Mouse (Mus musculus) layer of hippocampus, postnatal 36 days (tissue): ENCODE measurements around the gene AI661453. TPM values are rescaled to one million over a fixed set of nuclear protein-coding genes. Genes with fewer than 3 reads are reported as not detected.
A peak's percentile ranks its signal among the peaks of the same experiment; 100 is the strongest.
"Not testable (repeated sequence)": the region's sequence is repeated elsewhere in the genome, so short reads cannot be mapped to it uniquely, and the experiment has no call there.

Experiments used
- DNase-seq, 2 experiments: peaks; one replicate each; pipeline ENCODE4 v3.0.0; 2022
- total RNA-seq, 2 experiments: library from RNA; stranded (reverse); gene quantifications; 2 replicates each; pipeline ENCODE4 v1.2.3; 2021

AI661453 gene
- total RNA-seq, 2 experiments from 2014 or later, result 0.10 to 0.33 TPM

GRCm38 (mm10) chr17:47468063-47468462 lies 31.6 kb downstream of the AI661453 start:
- DNase-seq, result no peak

DNA sequence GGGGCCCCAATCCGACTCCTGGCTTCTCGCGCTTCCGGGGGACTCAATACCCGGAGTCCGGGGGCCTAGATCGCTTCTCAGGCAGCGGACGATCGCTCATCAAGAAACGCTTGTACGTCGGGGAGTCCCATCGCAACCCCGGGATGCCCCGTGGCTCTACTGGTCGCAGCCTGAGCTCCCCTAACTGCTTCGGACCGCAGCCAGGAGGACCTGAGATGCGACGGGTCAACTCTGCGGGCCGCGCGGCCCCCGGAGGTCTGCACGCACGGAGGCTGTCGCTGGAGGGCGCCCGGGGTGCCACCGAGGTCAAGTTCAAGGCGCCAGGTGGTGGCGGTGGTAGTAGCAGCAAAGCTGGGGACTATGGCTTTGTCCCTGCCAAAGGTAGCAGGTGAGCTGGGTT lies 32.1 kb downstream of the AI661453 start:
- DNase-seq, result no peak

GRCm38 (mm10) chr17:47469642-47470041 lies 33.2 kb downstream of the AI661453 start:
- no peak for DNase-seq

DNA sequence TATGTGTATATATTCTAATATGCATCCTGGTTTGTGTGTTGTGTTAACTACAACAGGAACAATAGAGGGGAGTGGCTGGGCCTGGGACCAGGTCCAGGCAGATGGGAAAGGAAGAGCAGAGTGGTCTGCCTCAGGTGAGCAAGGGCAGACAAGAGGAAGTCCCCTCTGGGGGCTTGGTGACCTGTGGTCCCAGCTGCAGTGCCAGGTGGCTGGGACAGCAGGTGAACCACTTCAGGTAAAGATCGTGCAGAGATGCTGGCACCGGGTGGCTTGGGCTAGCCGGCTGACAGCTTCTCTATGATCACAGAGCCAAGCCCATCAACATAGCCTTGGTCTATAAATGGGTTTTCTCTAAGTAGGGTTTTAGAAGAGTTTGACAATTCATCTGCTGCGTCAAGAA lies 33.7 kb downstream of the AI661453 start:
- DNase-seq, result no peak

- peak; percentile 21 to 38 for DNase-seq
These were observed 34.3 kb downstream of the AI661453 start for GRCm38 (mm10) chr17:47470686-47471085.

DNA sequence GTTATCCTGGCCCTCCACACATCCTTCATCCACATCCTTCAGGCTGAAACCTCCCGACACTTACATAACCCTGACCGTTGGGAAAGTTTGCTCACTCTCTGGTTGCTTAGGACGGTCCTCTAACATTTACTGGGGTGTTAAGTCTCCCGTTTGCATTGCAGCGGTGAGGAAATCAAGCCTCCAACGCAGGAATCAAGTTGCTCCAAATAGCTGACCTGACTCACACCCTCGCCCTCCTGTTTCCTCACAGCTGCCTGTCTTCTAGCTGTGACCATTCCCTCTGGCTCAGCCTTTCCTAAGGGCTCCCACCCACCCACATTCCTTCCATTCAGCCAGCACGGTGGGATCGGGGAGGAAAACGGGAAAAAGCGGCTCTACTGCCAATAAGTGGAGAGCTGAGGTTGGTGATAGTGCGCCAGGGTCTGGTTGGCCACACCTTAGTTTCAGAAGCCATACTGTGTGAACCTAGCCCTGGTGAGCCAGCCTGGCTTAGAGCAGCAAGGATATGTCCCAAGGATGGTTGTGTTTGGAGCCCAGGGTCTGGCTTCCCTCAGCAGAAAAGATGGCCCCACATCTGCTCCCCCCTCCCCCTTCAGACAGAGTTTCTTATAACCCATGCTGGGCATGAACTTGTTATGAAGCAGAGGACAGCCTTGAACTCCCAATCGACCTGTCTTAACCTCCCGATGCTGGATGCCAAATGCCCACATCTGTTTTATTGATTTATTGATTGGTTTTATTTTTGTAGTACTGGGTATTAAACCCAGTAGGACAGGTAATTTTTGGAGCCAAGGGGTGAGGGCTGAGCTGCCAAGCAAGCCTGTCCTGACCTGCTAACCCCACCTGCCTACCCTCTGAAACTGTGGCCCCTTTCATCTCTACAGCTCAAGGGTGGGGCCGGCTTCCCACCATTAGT lies 36.3 kb downstream of the AI661453 start:
- DNase-seq, result no peak

DNA sequence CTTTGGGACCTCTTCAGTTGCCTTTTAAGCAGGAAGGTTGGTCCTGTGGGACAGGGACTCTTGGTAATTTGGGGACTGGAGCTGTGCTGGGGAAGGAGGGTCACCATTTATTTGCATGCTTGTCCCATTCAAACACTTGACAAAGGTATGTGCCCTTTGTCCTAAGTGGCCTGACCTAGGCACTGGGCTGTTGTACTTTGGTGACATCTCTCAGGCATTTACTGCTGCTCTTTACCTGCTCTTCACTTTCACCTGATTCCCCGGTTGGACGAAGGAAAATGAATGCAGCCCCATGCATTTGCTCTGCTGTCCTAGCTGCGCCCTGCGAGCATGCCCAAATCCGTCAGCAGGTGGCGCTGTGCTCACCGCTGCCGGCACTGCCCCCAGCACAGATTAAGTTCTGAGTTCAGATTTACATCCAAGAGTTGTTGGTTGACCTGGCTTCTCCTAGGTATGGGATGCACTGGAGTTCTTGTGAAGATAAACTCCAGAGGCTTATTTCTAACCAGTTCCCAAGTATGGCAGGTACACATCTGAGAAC lies 37.1 kb downstream of the AI661453 start:
- DNase-seq, result peak in 1 of 2 experiments; percentile 32

DNA sequence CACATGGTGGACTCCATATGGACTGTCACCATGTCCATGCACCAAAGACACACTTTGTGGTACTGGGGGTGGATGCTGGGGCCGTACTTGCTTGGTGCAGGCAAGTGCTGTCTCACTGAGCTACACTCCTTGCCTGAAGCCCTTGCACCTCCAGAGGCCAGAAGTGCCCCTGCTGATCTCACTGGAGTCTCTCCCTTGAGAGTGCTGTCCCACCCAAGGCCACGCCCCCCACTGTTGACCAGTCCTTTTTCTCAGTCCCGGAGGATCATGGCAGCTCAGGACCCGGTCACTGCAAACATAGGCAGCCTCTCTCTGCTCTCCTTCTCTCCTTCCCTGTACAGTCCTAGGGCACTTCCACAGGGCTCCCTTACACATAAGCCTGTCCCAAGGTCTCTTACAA lies 37.8 kb downstream of the AI661453 start:
- no peak for DNase-seq

GRCm38 (mm10) chr17:47475181-47475580 lies 38.8 kb downstream of the AI661453 start:
- no peak for DNase-seq

GRCm38 (mm10) chr17:47475714-47476113 lies 39.3 kb downstream of the AI661453 start:
- DNase-seq, result no peak

DNA sequence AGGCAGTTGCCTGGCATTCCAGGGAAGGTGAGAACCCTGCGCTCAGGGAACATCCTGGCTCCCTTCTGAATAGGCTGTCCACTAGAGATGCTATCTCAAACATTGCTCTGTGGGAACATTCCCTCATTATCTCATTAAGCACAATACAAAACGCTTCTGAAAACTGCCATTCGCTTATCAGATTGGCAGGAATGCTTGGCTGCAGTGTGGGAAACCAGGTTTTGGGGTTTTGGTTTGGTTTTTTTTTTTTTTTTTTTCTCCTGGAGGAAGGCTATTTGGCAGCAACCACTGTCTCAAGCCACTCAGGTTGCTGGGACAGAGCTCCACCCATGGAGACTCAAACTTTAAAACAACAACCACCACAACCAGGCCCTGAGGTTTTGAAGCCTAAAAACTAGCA lies 43.5 kb downstream of the AI661453 start:
- DNase-seq, result no peak

- peak in 1 of 2 experiments; percentile 35 for DNase-seq
These were observed 46.0 kb downstream of the AI661453 start for GRCm38 (mm10) chr17:47482401-47482800.

DNA sequence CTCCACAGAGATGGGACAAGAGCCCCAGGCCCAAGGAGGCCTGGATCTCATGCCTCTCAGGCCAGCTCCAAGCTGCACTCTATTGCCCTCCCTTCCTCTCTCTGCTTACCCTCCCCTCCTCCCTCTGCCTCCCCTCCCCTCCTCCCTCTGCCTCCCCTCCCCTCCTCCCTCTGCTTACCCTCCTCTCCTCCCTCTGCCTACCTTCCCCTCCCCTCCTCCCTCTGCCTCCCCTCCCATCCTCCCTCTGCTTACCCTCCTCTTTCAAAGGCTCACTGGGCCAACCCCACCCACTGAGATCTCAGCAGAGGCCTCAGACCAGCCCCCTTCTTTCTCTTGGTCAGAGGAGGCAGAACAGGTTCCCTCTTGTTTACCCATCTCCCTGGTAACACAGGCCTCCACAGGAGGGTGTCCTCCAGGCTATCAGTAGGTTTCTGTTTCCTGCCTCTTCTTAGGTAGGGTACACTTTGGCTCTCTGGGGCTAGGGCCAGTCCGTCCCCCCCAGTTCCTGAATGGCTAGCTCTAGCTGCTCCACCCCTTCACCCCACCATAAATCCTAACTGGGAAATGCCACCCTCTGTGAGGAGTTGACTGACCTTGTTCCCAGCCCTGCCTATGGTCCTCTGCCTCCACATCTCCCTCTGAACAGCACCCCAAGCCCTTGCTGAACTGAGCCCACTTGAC lies 48.0 kb downstream of the AI661453 start:
- DNase-seq, result no peak

DNA sequence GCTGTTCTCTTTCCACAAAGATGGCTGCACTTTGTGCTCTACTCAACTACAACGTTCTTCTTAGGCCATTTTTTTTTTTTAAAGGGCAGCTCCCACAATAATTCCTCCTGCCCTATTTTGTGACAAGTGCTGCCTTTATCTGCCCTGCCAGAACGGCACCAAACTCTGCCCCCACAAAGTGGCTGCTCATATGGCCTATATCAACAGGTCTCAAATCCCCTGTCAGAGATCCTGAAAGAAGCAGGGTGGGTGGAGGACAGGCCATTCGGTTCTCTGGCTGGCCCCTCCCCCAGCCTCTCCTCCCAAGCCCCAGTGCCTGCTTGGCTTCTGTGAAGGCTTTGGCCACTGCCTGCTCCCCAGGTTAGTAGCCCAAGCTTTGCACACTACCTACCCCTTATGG lies 48.6 kb downstream of the AI661453 start:
- DNase-seq, result no peak

DNA sequence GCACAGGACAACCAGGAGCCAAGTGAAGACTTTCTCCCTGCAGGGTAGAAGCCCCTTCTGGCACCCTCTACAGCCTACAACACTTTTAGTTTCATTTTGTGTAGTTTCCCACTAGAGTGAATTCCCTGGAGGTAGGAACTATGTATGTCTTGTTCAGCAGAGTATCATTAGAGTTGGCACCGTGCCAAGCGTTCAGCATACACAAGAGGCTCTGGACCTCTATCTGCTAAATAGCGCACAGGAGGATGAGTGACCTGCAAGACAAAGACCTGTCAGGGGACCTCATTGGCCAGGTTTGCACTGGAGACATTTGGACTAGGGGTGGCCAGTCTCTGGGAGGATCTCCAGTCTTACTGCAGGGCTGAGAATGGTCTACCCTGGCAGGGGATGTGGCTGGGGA lies 49.4 kb downstream of the AI661453 start:
- DNase-seq, result no peak

DNA sequence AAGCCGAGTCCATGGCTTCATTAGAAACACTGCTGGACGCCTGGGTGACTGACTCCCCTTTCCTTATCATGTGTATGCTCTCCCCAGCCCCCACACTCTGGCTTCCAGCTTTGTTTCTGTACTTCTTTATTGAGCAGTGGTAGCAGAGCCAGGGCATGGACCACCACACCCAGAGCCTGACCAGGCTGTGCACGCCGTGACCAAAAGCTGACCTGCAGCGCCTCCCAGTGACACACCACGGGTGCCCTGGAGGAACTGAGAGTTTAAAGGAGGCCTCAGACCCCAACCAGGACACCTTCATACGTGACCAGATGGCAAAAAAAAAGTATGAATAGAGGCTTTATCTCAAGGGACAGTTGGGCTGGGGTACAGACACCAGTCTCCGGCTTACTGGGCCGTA lies 54.4 kb downstream of the AI661453 start:
- no peak for DNase-seq

- DNase-seq, result no peak
These were observed 56.3 kb downstream of the AI661453 start for GRCm38 (mm10) chr17:47492731-47493130.

DNA sequence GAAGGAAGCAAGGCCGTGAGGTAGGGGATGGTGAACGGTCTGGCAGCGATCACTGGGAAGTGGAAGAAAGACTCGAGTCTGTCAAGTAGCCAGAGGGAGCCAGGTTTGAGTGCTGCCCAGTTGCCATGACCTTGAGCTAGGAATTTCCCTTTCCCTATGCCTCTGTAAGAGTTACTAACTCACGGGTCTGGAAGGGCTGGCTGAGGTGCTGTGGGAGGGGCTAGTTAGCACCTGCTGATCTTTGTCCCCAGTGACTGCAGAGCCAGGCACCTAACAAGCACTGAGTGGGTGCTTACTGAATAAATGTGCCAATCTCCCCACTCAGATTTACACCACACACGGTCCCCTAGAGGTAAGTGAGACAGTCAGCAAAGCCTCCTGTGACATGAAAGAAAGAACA lies 57.2 kb downstream of the AI661453 start:
- DNase-seq, result no peak

GRCm38 (mm10) chr17:47494132-47494531 lies 57.7 kb downstream of the AI661453 start:
- no peak for DNase-seq

DNA sequence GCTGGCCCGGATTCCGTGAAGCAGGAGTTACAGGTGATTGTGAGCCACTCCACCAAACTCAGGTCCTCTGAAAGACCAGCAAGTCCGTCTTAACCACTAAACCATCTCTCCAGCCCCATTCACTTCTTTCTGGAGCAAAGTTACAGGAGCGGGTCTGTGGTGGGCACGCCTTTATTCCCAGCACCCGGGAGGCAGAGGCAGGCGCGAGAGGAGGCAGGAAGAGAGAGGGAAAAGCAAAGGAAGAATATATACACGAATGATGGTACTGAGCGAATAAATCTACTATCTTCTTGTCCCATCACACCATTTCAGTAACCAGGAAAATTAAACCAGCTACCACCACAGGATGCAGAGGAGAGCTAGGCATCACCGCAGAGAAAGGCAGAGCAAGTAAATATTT lies 65.1 kb downstream of the AI661453 start:
- DNase-seq, result no peak

DNA sequence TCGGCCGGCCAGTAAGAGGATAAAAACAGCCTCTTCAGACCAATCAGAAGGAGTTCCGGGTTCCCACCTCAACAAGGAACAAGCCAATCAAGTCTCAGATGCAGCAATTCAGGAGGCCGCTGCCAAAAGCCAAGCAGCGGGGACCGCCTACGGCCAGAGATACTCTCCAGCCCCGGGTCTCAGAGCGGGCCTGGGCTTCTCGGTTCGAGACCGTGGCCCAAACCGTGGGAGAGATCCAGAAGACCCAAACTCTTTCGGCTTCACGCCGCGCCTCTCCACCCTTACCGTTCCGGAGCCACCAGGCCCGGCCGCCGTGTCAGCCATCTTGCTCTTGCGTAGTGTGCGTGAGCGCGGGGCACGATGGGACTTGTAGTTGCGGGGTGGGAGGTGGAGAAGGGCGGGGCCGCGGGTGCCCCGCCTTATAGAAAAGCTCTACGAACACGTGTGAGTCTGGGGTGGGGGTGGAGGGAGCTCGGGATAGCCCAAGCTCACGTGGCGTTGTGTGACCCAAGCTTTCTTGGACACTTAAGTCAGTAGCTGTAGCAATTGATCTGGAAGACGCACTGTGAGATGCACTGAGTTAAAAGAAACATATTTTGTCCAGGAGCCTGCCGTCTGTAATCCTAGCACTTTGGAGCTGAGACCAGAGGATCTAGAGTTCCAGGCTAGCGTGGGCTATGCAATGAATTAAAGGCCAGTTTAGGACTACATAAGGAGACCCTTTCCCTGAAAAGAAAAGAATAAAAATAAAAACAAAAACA lies 65.7 kb downstream of the AI661453 start, which contains the start of gene Taf8:
TSS of gene Taf8 (minus strand) at position 347 of the 761 bp plus-strand sequence.
- DNase-seq, result peak; percentile 94 to 95

- DNase-seq, result not testable (repeated sequence)
These were observed 66.3 kb downstream of the AI661453 start for GRCm38 (mm10) chr17:47502707-47503045.

GRCm38 (mm10) chr17:47503689-47504088 lies 67.3 kb downstream of the AI661453 start:
- no peak for DNase-seq
